Mouse (Mus musculus) mature B cell (primary cell): ENCODE measurements around the gene Rtn1.
"Not testable (repeated sequence)": the region's sequence is repeated elsewhere in the genome, so short reads cannot be mapped to it uniquely, and the experiment has no call there.

Experiments used
- in situ Hi-C: fragments of 300-500 bp; cut with MboI; formaldehyde crosslinking; loops from 2 replicates; pipeline ENCODE4 v1.14.3; 2019

Gene Rtn1

DNA sequence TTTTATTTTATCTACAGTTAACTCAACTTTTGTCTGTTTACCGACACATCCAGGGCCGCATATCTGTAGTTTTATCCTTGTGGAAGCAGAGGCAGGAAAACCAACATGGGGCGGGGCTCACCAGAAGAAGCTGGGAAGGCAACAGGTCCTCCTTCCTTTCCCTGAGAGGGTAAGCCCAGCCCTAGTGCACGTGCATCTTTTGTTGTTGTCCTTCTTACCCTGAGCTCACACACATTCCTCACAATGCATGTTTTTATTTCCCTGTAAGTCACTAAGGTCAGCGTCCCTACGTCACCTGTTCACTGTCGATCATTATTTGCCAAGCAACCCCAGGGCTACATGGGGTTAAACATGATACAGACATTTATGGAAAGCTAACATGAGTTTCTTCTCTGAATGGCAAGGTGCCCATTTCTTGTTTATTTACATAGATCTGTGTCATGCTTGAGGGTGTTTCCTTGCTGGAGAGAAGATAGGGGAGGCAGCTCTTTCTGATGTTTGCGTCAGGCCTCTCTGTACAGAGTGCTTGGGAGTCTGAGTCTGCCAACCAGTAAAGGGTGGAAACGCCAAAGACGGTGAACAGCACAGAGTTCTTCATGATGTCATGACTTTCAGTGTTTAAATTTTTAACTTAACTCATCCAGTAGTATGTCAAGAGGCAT lies 84.5 kb downstream of the Rtn1 start:
- in situ Hi-C loops: no loop called here

DNA sequence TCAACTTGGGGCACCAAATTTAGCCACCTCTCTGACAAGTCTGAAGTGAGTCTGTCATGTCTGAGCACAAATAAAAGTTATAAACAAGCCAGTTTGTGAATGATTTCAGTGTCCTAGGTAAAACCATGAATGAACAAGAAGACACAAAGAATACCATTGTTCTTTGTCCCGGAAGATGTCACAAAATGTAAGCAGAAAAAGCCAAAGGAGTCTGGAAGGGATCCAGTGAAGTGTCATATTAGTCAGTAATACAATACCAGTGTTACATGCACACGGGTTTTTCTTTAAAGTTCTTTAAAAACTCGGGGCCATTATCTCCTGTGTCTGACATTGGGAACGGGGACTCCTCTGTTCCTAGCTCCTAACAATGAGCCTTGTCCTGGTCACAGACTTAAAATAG lies 85.1 kb downstream of the Rtn1 start:
- in situ Hi-C loops: no loop called here

DNA sequence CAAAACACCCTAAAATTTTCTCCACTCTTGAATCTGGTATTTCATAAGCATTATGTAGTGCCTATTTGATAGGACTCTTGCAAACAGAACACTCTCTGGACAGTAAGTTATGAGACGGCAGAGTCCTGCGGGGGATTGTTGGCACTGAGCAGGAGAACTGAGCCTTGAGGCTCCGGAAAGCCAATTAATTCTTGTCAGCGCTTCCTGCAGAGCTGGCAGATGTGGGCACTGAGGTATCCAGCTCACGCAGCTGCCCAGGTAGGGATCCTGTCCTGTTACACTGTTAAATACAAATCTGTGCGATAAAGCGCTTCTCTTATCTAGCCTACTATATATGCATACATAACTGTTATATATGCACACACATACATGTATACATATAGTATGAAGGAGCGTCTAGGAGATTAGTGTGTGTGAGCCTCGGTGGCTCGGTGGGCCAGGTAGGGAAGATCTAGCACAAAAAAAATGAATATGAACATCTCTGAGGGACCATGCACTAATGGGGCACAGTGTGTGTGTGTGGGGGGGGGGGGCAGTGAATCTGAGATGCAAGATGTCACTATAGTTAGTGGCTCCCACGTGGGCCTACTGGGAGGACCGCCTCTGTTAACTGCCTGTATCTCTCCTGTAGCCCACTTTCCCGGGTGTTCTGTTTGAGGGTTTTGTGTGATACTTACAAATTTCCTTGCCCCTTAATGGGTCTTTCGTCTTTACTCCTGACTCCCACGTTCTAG lies 93.0 kb downstream of the Rtn1 start:
- in situ Hi-C loops: no loop called here

DNA sequence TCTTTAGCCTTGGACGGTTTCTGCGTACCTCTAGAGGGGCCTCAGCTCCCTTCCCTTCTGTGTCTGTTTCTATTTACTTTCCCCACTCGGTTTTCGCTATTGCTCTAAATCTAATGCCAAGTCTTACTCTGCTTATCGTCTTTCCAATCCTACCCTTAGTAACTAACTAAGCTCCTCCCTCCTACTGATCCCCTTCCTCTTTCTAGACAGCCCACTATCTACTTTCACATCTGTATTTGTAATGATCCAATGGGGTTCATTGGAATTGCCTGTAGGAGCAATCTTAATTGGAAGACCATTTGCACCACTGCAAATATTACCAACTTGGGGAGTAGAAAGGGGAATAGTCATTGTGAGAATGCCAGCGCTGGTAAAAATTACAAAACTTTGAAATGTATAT lies 98.0 kb downstream of the Rtn1 start:
- in situ Hi-C loops: no loop called here

DNA sequence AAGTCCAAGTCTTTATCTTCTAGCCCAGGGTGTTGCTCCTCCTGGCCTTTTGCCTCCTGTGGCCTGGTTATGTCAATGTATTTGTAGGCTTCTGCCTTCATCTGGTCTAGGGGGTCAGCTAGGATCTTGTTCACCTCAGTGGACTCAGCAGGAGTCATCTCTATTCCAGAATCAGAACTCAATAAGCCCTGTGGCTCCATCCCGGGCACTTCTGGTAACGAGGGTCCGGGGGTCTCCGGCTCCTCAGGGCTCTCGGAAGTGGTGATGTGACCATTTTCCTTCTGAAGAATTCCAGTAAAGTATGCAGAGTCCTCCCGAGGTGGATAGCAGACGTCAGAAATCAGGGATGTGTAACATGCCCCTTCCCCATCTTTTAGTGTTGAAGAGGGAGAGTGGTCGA lies 100.3 kb downstream of the Rtn1 start:
- in situ Hi-C loops: no loop called here

DNA sequence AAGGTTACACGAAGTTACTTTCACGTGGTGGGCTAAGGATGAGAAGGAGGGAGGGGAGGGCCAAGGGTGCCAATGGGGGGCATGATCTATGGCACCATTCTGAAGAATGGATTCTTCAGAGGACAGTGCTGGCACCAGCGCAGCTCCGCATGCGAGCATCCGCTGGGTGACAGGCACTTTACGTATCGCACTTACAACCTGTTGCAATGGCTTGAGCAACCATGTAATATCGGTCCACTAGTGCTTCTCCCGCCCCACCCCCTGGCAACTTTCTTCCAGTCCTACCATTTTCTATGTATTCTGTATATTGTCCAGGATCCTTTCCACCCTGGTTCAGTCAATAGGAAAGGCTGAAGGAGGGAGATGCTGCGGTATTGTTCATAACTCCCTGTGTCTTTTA lies 102.6 kb downstream of the Rtn1 start:
- in situ Hi-C loops: no loop called here

DNA sequence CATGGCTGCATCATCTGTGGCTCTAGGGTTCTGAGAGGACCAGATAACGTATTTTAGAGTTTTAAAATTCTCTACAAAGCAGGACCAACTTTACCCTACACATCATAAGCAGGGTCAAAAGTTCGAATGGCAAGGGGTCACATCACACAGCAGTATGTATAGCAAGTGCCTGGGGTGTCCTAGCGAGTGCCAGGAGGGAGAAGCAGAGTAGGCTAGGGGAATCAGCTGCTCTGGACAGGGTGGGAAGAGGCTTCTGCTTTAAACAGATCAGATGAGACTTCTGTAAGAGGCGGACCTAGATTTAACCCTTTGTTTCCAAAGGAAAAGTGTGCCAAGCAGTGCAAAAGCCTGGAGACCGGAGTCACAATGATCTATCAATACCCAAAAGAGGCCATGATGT lies 103.4 kb downstream of the Rtn1 start:
- in situ Hi-C loops: no loop called here

DNA sequence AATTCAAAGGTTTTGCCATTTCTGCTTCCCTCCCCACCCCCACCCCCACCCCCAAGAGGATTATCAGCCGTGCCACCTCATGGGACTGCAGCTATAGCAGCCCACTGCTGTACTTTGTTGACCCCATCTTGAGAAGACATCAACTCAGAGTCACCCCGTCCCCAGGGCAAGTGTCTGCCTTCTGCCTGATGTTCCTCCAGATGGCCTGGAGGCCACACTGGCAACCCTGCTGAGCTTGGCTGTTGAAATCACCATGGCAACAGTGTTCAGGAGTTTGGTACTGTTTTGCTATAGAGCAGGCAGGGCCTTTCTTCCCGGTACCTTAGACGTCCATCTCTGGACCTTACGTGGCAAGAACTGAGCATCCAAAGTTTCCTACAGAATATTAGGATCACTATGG lies 103.9 kb downstream of the Rtn1 start:
- in situ Hi-C loops: no loop called here

DNA sequence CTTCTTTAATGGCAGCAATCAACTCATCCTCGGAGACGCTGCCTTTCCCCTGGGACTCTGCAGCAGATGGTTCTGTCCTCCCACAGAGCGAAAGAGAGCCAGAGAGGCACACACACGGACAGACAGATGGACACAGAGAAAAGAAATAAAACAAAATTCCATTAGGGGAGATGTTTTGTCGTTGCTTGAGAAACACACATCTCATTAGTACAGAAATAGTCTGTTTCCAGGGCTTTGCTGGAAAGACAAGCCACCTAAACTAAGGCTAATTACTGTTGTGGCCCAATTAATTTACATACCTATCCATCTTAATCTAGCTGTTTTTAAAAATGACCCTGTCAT lies 104.5 kb downstream of the Rtn1 start:
- in situ Hi-C loops: no loop called here

DNA sequence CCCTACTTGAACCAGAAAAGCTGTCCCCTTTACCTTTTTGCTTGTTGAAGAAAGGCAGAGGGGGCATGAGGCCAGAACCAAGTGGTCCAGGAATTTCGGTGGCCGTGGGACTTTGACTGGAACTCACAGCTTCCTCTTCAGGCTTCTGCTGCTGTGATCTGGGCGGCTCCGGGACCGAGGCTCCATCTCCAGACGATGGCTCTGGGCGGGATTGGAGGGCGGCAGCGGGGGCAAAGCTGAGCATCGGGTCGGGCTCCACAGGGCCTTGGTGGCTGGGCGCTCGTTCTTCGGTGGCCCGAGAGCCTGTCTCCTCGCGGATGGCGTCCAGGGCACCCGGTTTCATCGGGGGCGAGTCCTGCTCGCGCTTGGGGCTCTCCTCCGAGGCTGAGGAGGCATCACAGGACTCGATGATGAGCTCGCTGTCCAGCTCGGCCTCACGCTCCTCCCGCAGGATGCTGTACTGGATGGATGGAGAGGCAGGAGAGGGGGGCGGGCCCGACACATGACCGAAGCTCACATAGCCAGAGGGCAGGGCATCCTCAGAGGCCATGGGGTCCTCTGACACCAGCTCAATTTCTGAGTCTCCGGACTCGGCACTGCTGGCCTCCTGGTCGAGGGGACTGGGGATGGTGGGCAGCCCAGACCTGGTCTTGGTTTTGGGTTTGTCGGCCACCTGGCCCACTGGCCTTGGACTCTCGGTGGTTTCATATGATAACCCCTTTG lies 105.1 kb downstream of the Rtn1 start:
- in situ Hi-C loops: no loop called here

DNA sequence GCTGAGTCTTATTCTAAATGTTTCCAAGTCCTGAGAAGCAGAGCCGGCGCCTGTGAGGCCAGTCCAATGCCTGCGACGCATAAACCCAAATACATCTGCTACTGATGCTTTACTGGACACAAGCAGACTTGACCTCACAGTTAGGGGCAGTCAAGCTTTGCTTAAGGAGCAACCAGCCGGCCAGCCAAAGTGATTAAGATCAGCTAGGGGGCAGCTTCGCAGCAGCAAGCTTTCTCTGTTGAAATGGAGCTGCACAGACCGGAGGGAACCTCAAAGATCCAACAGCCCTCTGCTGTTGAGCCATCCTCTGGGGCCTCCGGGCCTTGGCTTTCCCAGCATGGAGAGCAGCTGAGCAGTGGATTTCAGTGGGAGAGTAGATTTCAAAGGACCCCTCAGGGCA lies 107.4 kb downstream of the Rtn1 start:
- in situ Hi-C loops: no loop called here

DNA sequence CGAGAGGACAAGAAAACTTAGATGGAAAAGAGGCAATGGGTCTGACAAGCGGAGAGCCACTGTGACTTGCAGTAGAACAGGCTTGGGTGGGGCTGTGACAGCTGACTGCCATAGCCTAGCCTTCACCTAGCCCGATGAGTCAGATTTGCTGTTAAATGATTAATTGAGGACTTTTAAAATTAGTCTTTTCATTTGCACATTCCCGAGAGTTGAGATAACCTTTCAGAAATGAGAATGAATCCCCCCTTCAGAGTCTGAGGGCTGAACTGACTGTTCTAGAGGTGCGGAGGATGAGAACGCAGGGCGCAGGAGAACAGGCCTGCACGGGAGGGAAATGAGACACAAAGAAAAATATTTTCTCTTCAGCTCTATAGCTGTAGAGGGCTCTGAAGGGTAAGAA lies 107.9 kb downstream of the Rtn1 start:
- in situ Hi-C loops: no loop called here

DNA sequence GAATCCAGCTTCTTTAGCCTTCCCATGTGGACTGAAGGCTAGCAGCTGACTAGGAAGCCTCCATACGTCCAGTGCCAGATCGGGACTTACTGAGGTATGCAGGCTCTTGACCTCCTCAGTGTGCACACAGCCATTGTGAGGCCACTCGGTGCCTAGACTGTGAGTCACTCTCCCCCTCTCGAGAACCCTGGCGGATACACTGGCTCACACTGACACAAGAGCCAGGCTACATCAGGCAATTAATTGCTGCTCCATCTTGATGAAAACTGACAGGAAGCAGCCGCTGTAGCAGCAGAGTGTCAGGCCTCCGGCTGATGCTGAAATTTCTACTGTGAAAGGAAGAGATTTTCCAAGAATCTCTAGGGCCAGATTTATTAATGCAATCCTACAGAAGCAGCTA lies 110.6 kb downstream of the Rtn1 start:
- in situ Hi-C loops: no loop called here

DNA sequence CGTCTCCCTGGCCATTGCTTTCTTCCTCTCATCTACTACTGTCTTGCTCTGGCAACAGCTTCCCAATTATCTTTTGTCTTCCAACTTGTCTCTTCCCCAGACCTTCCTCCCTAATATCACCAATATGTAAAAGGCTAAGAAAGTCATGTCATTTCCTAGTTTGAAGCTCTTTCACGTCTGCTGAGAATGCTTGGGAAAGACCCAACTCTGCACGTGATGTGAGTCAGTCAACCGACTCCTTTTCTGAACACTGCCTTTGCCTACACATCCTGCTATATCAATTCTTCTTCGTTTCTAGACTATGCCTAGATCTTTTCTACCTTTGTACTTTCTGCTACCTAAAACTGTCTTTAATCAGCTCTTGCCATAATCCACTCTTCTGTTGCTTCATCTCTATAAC lies 112.3 kb downstream of the Rtn1 start:
- in situ Hi-C loops: no loop called here

DNA sequence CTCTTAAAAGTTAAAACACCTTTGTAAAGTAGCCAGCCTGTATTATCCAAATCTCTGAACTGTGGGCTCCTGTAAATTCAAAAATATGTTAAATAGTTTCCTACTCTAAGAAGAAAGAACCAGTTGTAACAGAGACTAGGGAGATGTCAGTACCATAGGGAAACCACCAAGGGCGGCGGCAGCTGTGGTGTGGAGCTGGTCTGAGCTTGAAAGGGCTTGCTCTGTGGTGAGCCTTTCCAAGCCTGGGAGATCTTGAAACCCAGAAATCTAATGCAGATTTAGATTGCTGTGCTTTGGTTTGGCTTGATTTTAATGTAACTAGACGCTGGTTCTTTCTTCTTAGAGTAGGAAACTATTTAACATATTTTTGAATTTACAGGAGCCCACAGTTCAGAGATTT lies 115.7 kb downstream of the Rtn1 start:
- in situ Hi-C loops: not testable (repeated sequence)

DNA sequence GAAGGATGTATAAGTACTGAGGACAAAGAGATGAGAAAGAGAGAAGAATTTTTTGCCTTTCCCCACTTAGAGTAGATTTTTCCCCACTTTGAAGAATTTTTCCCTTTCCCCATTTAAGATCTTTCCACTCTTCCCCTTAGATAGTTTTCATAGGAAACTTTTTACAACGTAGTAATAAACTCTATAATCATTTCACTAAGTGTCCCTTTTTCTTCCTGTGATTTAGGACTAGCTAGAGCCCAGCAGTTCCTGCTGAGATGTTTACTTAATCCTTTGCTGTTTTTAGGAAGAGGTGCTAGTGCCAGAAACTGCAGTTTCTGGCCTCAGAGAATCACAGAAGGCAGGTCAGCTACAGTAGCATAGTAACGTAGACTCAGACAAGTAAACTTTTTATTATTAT lies 116.3 kb downstream of the Rtn1 start:
- in situ Hi-C loops: no loop called here

DNA sequence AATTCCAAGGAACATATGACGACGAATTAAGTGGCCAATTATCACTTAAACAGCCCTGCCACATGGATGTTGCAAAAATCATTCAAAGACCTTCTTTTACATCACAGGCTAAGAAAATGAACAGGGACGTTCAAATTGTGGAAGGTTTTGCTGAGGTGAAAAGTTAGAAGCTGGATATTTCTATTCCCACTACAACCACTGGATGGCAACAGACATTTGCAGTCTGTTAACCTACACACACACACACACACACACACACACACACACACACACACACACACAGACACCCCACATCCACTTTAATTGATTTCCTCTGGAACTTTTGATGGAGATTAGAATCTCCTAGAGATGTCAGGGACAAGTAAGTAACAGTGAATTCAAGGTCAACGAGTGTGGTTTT lies 117.6 kb downstream of the Rtn1 start:
- in situ Hi-C loops: no loop called here

DNA sequence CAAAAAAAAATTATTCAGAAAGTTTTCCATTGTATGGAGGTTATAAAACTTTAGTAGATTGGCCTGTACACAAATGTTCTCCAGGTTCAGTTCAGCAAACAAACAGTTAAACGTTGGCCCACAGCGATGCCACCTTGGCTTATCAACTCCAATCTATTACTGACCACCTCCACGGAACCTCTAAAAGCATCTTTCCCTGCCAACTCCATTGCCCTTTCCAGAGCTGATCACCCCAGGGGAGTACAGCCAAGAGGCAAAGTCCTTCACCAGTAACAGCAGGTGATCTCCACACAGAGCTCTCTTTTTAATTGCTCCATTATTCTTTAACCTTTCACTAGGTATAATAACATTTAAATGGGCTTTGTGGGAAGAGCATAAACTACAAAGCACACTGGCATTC lies 120.6 kb downstream of the Rtn1 start:
- in situ Hi-C loops: no loop called here

DNA sequence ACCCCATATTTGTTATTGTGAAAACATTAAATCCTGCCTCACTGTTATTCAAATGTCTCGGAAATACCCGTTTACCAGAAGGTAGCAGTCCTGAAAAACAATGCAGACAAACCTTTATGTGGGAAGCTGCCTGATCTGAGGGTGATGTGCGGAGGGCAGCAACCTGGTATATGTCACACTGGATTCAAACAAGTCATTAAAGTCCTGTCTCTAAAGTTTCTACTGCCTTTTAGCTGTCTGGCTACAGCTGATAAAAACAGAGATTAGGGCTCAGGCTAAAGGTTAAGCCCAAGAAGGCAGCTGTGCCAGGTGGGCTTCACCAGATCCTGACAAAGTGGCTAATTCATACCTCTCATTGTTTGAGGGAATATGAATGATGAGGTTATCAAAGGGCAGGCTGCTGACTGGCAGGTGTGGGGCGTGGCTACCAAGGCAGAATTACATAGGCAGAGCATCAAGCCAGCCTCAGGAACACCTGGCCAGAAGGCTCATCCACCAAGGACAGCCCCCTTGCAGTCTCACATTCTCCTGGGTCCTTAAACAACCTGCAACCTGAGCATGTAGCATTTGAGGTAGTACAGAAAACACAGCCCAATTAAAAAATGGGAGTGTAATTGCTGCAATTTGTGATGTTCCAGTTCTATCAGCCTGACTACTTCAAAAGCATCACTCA lies 121.4 kb downstream of the Rtn1 start:
- in situ Hi-C loops: no loop called here

DNA sequence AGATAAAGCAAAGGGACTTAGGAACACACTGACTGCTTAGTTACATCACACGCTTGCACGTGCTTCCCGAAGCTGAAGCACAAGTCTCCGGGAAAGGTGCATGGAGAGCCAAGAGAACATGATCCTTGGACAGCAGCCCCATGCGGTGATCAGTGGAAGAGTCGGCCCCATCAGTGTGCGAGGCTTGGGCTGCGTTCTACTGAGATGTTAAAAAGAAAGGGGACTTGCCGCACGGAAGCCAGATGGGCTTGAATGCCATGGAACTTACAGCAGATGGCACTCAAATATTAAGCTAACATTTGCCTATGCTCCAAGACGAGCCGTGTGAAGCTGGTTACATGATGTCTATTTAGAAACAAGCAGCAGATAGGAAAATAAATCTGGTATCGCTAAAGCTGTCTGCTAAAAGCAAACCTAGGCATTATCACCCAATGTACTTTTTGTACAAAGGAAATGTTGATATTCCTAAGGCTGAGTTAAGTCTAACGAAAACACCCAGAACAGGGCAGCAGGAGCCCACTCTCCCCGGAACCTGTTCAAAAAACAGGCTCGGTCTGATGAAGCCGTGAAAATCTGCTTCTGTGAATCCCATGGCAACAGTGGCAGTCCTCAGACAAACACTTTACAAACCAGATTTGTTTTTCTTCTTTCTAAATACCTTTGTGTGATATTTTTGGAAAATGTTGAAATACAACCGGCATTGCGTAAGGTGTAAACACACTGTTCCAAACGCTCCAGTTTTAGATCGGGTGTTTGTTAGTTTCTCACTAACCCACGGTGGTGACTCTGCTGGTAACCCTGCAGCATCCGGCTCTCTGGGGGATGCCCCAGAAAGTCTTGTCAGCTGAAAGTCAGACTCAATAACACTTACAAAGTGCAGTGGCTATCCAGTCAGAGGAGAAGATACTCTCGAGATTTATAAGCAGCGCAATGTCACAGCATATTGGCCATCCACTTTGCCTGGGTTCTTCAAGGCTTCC lies 123.2 kb downstream of the Rtn1 start:
- in situ Hi-C loops: no loop called here

DNA sequence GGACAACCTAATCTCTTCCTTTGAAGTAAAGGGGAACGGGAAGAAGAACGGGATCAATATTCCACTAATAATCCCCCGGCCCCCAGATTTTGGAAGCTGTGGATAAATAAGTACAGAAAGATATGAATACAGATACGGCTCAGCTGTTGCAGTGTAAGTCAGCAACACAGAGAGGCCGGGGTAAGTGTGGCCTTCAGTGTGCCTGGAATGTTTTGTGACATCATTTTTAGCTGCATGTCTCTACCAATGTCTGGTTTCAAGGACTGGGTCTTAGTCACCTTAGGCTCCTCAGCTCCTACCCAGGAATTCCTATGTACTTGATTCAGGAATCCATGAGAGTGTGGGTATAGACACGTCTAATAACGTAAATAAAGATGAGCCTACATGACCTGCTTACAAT lies 124.3 kb downstream of the Rtn1 start:
- in situ Hi-C loops: no loop called here
